ENCODE assay signal across 16 mouse cellular contexts in genomic region chr1:167820031-167820430, GRCm38 (mm10).
DNase-seq lines count a peak whose midpoint lies in the region.
"Had no signal": no experiment of that assay in that cellular context is flagged by ENCODE, and none has a peak within 500 bp of the region (broad histone marks: within the 10 kb centered on the region; RNA-seq: fewer than 3 reads in every experiment).

No protein-coding gene starts in this region.

- WGBS in heart, embryonic 10.5 days: 87% methylated on average over 6 of the region's 6 CpGs

- peaks cover 8% of the 10 kb centered on the region for H3K4me1 ChIP-seq in heart, embryonic 10.5 days

- no peaks in the 10 kb centered on the region for H3K27me3 ChIP-seq in heart, embryonic 10.5 days (ENCODE audit: insufficient read depth, poor library complexity, severe bottlenecking)
- H3K27me3 ChIP-seq: CH12.LX had no signal

- H3K36me3 ChIP-seq in heart, embryonic 10.5 days: no peaks in the 10 kb centered on the region
- H3K36me3 ChIP-seq: G1E had no signal

- no peaks in the 10 kb centered on the region for H3K9me3 ChIP-seq in heart, embryonic 10.5 days

- H3K4me3 ChIP-seq in heart, embryonic 10.5 days: no peak overlapping the region

- intact Hi-C loops in heart, postnatal 10 days (cut with DNase I): no loop called here

- peak; percentile 59 for DNase-seq in heart, adult 11 months
- DNase-seq in heart, adult 18-20 months: no peak
- peak; percentile 64 for DNase-seq in heart, embryonic 10.5 days (ENCODE audit: low spot score)
- DNase-seq in heart, postnatal 10 days: no peak
- DNase-seq: adrenal gland, adult 2 months; adrenal gland, adult 8-10 months; adrenal gland, postnatal 10 days; adrenal gland, postnatal 14 days; adrenal gland, postnatal 25 days; adrenal gland, postnatal 36 days; B cell, adult 2 months; cerebellum, adult 11 months; cerebellum, adult 11-12 months; cerebellum, adult 18-20 months had no signal

- H3K27ac ChIP-seq in heart, embryonic 10.5 days: no peak overlapping the region

Comparison
In these comparisons a context has a peak if more than half of its experiments do, and no peak if none do; other contexts are left out.
1. DNase-seq: peak in heart, adult 11 months (single experiment) and heart, embryonic 10.5 days (single experiment); none in heart, adult 18-20 months (0 of 2) and heart, postnatal 10 days (0 of 2).